Mouse (Mus musculus): ENCODE results near the gene Zfand4. TPM values are rescaled to one million over a fixed set of nuclear protein-coding genes. Genes with fewer than 3 reads are reported as not detected.

Gene Zfand4
- total and polyA plus RNA-seq, 3 experiments = 4.3 to 5.5 TPM; not detected in 1

GRCm38 (mm10) chr6:116331396-116331795, 67.4 kb downstream of the Zfand4 start:
- no peaks in the 10 kb centered on the region for H3K9me3 ChIP-seq (replicated peaks; ENCODE audit: insufficient read depth, low read length)
- H3K36me3 ChIP-seq (ENCODE audit: control insufficient read depth in 1 of 2, insufficient read depth in 2 of 2, low read length in 2 of 2) = no peaks in the 10 kb centered on the region
- H3K4me3 ChIP-seq (ENCODE audit: control insufficient read depth in 1 of 2, insufficient read depth in 1 of 2, low read depth in 2 of 2, low read length in 2 of 2) = no peak overlapping the region
- no peaks in the 10 kb centered on the region for H3K27me3 ChIP-seq (ENCODE audit: control insufficient read depth in 1 of 2, insufficient read depth in 2 of 2, low read length in 2 of 2)
- H3K27ac ChIP-seq (ENCODE audit: control insufficient read depth, low read depth, low read length) = no peak overlapping the region
- TF ChIP-seq ELF1 (IDR thresholded peaks at IDR 0.05; ENCODE audit: low read depth, low read length) (no peak), MAX (IDR thresholded peaks at IDR 0.05; ENCODE audit: low read length) (no peak), SIN3A (IDR thresholded peaks at IDR 0.05; ENCODE audit: low read length) (no peak), POLR2A (IDR thresholded peaks at IDR 0.05; ENCODE audit: control insufficient read depth in 1 of 2, insufficient read depth in 1 of 2, low read depth in 1 of 2, low read length in 2 of 2, poor library complexity in 1 of 2) (no peak), GABPA (IDR thresholded peaks at IDR 0.05; ENCODE audit: low read depth, low read length) (no peak)
- H3K4me1 ChIP-seq (ENCODE audit: control insufficient read depth in 1 of 2, insufficient read depth in 2 of 2, low read length in 2 of 2) = no peaks in the 10 kb centered on the region
- H3K79me2 ChIP-seq (ENCODE audit: control insufficient read depth, insufficient read depth, low read length, poor library complexity) = no peaks in the 10 kb centered on the region
- DNase-seq (ENCODE audit: low read depth, low spot score) = no peak
- no peak overlapping the region for H3K9ac ChIP-seq (ENCODE audit: control insufficient read depth, low read depth, low read length, poor library complexity, severe bottlenecking)

GRCm38 (mm10) chr6:116337466-116337834, 73.4 kb downstream of the Zfand4 start:
- Histone ChIP-seq H3K4me1 (ENCODE audit: control insufficient read depth in 1 of 2, insufficient read depth in 2 of 2, low read length in 2 of 2) (peaks cover 4 to 14% of the 10 kb centered on the region in 2 experiments), H3K9ac (ENCODE audit: control insufficient read depth, low read depth, low read length, poor library complexity, severe bottlenecking) (peak overlapping the region; percentile 92), H3K79me2 (ENCODE audit: control insufficient read depth, insufficient read depth, low read length, poor library complexity) (peaks cover 9% of the 10 kb centered on the region), H3K9me3 (replicated peaks; ENCODE audit: insufficient read depth, low read length) (no peaks in the 10 kb centered on the region), H3K4me3 (ENCODE audit: control insufficient read depth in 1 of 2, insufficient read depth in 1 of 2, low read depth in 2 of 2, low read length in 2 of 2) (peak overlapping the region; percentile 74 to 83), H3K27me3 (ENCODE audit: control insufficient read depth in 1 of 2, insufficient read depth in 2 of 2, low read length in 2 of 2) (no peaks in the 10 kb centered on the region), H3K36me3 (ENCODE audit: control insufficient read depth in 1 of 2, insufficient read depth in 2 of 2, low read length in 2 of 2) (peaks cover 0 to 22% of the 10 kb centered on the region in 2 experiments; a peak in 2 of 4 replicates), H3K27ac (ENCODE audit: control insufficient read depth, low read depth, low read length) (no peak overlapping the region)
- TF ChIP-seq MXI1 (IDR thresholded peaks at IDR 0.05; ENCODE audit: low read depth, low read length) (no peak), MEF2A (IDR thresholded peaks at IDR 0.05; ENCODE audit: extremely low read depth, insufficient replicate concordance, low read depth, low read length, poor library complexity, severe bottlenecking) (no peak), TBP (IDR thresholded peaks at IDR 0.05; ENCODE audit: low read depth, low read length) (no peak), MAZ (IDR thresholded peaks at IDR 0.05; ENCODE audit: low read depth, low read length) (no peak), KAT2A (conservative IDR thresholded peaks at IDR 0.05; ENCODE audit: low read depth, low read length) (no peak), BHLHE40 (IDR thresholded peaks at IDR 0.05; ENCODE audit: borderline replicate concordance, low read depth, low read length) (no peak), MAFK (IDR thresholded peaks at IDR 0.05; ENCODE audit: borderline replicate concordance, low read depth, low read length) (no peak), MYB (IDR thresholded peaks at IDR 0.05; ENCODE audit: low read depth, low read length) (no peak), RAD21 (IDR thresholded peaks at IDR 0.05; ENCODE audit: low read depth, low read length) (no peak), ZKSCAN1 (IDR thresholded peaks at IDR 0.05; ENCODE audit: low read depth, low read length) (no peak), POLR2AphosphoS2 (IDR thresholded peaks at IDR 0.05; ENCODE audit: low read length) (no peak), MYC (IDR thresholded peaks at IDR 0.05; ENCODE audit: low read depth, low read length) (no peak), GABPA (IDR thresholded peaks at IDR 0.05; ENCODE audit: low read depth, low read length) (no peak), ZNF384 (IDR thresholded peaks at IDR 0.05; ENCODE audit: low read depth, low read length) (no peak), POLR2AphosphoS5 (IDR thresholded peaks at IDR 0.05; ENCODE audit: borderline replicate concordance, low read depth, low read length) (no peak), E2F4 (IDR thresholded peaks at IDR 0.05; ENCODE audit: borderline replicate concordance, low read depth, low read length) (no peak), USF2 (IDR thresholded peaks at IDR 0.05; ENCODE audit: borderline replicate concordance in 1 of 2, insufficient read depth in 1 of 2, low read depth in 1 of 2, low read length in 2 of 2) (no peak), HCFC1 (IDR thresholded peaks at IDR 0.05; ENCODE audit: low read depth, low read length) (no peak)
- DNase-seq (ENCODE audit: low read depth, low spot score) = no peak

Data from MEL (cell line).